Mouse (Mus musculus): Measurements from ENCODE around the gene Cep170. TPM values are rescaled to one million over a fixed set of nuclear protein-coding genes. Genes with fewer than 3 reads are reported as not detected.

Gene Cep170
- polyA plus RNA-seq, 1 experiment = 160 TPM

DNA sequence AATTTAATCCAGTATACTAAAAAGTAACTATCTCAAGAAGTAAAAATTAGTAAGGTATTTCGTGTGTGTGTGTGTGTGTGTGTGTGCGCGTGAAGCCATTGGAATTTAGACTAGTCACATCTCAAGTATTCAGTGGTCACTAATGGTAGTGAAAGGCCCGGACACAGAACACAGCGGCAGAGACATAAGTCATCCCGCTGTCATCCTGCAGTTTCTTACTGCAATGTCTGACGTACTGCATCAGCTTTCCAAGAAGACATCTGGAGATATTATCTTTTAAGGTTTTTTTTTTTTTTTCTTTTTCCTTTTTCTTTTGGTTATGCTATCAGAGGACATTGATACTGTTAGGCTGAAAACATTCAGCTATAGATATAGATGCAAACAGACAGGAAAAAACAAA is 24.5 kb downstream of the Cep170 start:
- TF ChIP-seq POLR2A (IDR thresholded peaks at IDR 0.05; ENCODE audit: insufficient read depth, low read depth, low read length) (no peak), CTCF (IDR thresholded peaks at IDR 0.05; ENCODE audit: insufficient read depth, low read depth, low read length) (no peak)
- Histone ChIP-seq H3K27ac (ENCODE audit: insufficient read depth, low read depth, low read length) (no peak overlapping the region), H3K4me3 (ENCODE audit: insufficient read depth, low read depth, low read length) (no peak overlapping the region), H3K4me1 (ENCODE audit: control insufficient read depth, insufficient read depth, low read length) (peaks cover 2% of the 10 kb centered on the region)
- WGBS = 94% methylated on average over 7 of the region's 7 CpGs

DNA sequence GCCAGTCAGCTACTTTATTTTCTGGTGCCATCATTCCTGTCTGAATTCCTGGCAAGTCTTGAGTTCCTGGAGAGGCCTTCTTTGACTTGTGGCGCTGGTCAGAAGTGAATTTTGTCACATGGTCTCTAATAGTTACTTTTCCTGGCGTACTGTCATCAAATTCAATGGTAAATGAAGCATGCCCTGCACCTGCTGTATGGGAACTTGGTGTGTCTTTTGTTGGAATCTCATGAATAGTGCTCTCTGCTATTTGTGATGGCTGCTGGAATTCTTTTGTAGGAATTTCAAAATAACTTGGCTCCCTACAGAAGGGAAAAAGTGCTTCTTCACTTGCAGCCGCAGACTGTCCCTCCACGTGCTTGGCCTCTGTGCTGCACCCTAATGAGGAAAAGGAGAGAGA is 39.3 kb downstream of the Cep170 start:
- Histone ChIP-seq H3K4me1 (ENCODE audit: control insufficient read depth, insufficient read depth, low read length) (no peaks in the 10 kb centered on the region), H3K4me3 (ENCODE audit: insufficient read depth, low read depth, low read length) (no peak overlapping the region), H3K27ac (ENCODE audit: insufficient read depth, low read depth, low read length) (no peak overlapping the region)
- TF ChIP-seq CTCF (IDR thresholded peaks at IDR 0.05; ENCODE audit: insufficient read depth, low read depth, low read length) (no peak), POLR2A (IDR thresholded peaks at IDR 0.05; ENCODE audit: insufficient read depth, low read depth, low read length) (no peak)
- 49% methylated on average over 4 of the region's 4 CpGs for WGBS

DNA sequence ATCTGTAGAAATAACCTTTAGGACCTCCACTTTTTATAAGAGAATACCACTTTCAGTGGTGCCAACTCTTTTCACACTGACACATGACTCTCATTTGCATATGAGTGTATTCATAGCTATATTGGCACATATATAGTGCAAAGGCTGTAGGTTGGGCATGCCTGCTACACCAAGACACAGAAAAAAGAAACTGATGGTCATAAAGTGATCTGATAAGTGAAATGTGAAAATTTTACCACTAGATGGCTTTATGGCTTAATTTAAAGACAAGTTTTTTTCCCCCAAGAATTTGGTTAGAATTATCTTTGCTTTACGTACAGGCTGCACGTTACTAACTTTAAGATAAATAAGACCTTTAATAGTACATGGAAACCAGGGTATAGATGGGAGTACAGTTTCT is 51.6 kb downstream of the Cep170 start:
- no peak for TF ChIP-seq POLR2A (IDR thresholded peaks at IDR 0.05; ENCODE audit: insufficient read depth, low read depth, low read length)
- TF ChIP-seq CTCF (IDR thresholded peaks at IDR 0.05; ENCODE audit: insufficient read depth, low read depth, low read length) = no peak
- Histone ChIP-seq H3K4me1 (ENCODE audit: control insufficient read depth, insufficient read depth, low read length) (no peaks in the 10 kb centered on the region), H3K27ac (ENCODE audit: insufficient read depth, low read depth, low read length) (no peak overlapping the region), H3K4me3 (ENCODE audit: insufficient read depth, low read depth, low read length) (no peak overlapping the region)
- 60% methylated on average over 2 of the region's 2 CpGs for WGBS

DNA sequence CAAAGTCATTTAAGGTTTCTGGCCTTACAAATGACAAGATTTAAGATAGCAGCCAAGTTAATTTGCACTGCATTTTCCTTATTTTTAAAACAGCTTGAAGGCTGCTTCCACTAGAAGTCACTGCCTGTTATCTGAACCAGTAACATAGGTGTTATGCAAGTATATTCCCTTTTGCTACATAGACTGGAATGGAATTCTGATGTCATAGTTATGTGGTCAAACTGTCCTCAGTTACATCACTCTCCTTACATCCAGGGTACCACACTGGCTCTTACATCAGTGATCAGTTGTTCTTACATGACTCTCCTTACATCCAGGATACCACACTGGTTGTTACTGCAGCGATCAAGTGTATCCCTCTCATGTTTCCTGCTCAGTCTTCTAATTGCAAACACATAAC is 53.2 kb downstream of the Cep170 start:
- no peaks in the 10 kb centered on the region for H3K4me1 ChIP-seq (ENCODE audit: control insufficient read depth, insufficient read depth, low read length)

DNA sequence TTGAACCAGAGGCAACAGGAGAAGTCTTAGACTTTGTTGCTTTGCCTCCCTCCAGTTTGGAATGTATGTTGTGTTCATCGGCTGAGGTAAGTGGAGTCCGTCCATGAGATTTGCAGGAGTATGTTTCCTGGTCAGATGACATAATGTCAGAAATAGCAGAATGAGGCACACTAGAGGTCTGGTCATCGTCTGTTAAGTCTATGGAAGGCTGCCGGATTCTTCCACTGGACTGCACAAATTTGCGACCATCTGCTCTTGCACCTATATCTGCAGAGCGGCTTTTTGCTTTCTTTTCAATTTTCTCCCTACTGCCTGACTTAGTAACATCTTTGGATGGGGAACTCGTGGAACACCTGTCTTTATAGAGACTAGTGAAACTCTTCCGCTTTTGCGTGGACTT is 58.3 kb downstream of the Cep170 start:
- 89% methylated on average over 9 of the region's 9 CpGs for WGBS
- Histone ChIP-seq H3K27ac (ENCODE audit: insufficient read depth, low read depth, low read length) (no peak overlapping the region), H3K4me3 (ENCODE audit: insufficient read depth, low read depth, low read length) (no peak overlapping the region), H3K4me1 (ENCODE audit: control insufficient read depth, insufficient read depth, low read length) (peaks cover 5% of the 10 kb centered on the region)
- no peak for TF ChIP-seq POLR2A (IDR thresholded peaks at IDR 0.05; ENCODE audit: insufficient read depth, low read depth, low read length)
- no peak for TF ChIP-seq CTCF (IDR thresholded peaks at IDR 0.05; ENCODE audit: insufficient read depth, low read depth, low read length)

More for the DNA sequence above, 53.2 kb downstream of the Cep170 start:
- Histone ChIP-seq H3K4me3 (ENCODE audit: insufficient read depth, low read depth, low read length) (no peak overlapping the region), H3K27ac (ENCODE audit: insufficient read depth, low read depth, low read length) (no peak overlapping the region)
- WGBS = 95% methylated on average over 1 of the region's 1 CpGs
- TF ChIP-seq POLR2A (IDR thresholded peaks at IDR 0.05; ENCODE audit: insufficient read depth, low read depth, low read length) (no peak), CTCF (IDR thresholded peaks at IDR 0.05; ENCODE audit: insufficient read depth, low read depth, low read length) (no peak)

DNA sequence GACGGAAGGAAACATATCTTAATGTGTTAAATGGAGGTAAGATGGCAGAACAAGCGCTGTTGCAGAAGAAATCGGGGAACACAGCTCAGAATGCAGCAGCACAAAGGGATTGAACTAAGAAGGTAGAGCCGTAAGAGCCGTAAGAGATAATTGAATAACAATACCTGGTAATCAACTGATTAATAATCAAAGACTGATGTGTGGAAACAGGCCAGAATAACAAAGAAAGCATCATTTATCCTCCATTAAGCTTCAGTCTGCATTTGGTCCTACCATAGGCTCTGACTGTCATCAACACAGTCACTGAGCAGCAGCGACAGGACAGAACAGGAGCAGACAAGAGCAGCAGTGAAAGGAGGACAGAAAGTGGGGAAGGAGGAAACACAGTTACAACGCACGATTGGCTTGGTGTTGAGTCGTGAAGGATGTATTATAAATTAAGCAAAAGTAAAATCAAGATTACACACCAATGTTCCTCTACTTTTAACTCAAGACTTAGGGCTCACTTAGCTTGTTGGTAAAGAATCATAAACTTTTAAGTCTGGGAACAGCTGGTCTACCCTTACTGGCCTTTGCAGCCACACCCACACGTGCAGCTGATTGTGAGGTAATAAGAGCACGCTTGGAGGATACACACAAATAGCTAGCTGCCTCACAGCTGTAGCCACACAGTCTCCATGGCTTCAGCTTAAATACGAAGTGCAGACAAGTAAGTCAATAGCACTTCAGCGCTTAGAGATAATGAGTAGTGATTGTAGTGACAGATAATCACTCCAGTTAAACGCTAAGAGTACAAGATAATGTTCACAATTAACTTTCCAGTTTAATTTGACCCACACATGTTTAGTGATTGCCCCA is 59.8 kb downstream of the Cep170 start:
- Histone ChIP-seq H3K4me1 (ENCODE audit: control insufficient read depth, insufficient read depth, low read length) (peaks cover 5% of the 10 kb centered on the region), H3K27ac (ENCODE audit: insufficient read depth, low read depth, low read length) (no peak overlapping the region), H3K4me3 (ENCODE audit: insufficient read depth, low read depth, low read length) (no peak overlapping the region)
- 40% methylated on average over 14 of the region's 14 CpGs for WGBS
- TF ChIP-seq CTCF (IDR thresholded peaks at IDR 0.05; ENCODE audit: insufficient read depth, low read depth, low read length) = no peak
- no peak for TF ChIP-seq POLR2A (IDR thresholded peaks at IDR 0.05; ENCODE audit: insufficient read depth, low read depth, low read length)

DNA sequence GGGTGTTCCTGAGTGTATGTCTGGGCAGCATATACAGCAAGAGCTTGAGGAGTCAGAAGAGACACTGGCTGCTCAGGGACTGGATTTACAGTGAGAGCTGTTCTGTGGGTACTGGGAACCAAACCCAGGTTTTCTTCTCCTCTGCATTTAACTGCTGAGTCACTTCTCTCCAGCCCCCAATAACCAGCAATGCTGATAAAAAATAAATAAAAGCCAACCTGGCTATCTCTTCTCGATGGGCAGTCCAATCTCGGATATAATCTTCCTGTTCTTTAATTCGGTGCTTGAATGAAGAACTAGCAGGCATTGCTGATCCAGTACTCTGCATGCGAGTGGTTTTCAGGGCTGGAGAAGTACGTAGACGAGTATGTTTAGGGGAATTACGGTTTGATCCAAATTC is 64.2 kb downstream of the Cep170 start:
- WGBS = 91% methylated on average over 7 of the region's 7 CpGs
- Histone ChIP-seq H3K27ac (ENCODE audit: insufficient read depth, low read depth, low read length) (no peak overlapping the region), H3K4me1 (ENCODE audit: control insufficient read depth, insufficient read depth, low read length) (no peaks in the 10 kb centered on the region), H3K4me3 (ENCODE audit: insufficient read depth, low read depth, low read length) (no peak overlapping the region)
- TF ChIP-seq POLR2A (IDR thresholded peaks at IDR 0.05; ENCODE audit: insufficient read depth, low read depth, low read length) = no peak
- TF ChIP-seq CTCF (IDR thresholded peaks at IDR 0.05; ENCODE audit: insufficient read depth, low read depth, low read length) = no peak

DNA sequence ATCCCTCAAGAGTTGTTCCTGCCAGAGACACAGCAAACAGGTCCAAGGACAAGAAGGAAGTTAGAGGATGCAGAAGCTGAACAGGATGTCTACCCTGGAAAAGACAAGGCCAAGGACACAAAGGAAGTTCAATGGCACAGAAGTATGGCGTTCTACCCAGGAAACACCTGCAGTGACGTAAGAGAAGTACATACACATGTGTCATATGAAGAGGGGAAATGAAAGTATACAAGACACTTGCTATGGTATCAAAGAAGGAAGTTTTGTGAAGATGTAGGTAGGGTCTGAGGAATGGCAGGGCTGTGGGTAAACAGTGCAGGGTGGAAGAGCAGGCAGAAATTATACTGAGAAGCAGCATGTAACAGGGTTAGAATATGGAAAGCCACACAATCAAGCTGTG is 81.0 kb downstream of the Cep170 start:
- 93% methylated on average over 2 of the region's 2 CpGs for WGBS
- no peaks in the 10 kb centered on the region for H3K4me1 ChIP-seq (ENCODE audit: control insufficient read depth, insufficient read depth, low read length)
- no peak overlapping the region for H3K4me3 ChIP-seq (ENCODE audit: insufficient read depth, low read depth, low read length)
- TF ChIP-seq POLR2A (IDR thresholded peaks at IDR 0.05; ENCODE audit: insufficient read depth, low read depth, low read length) (no peak), CTCF (IDR thresholded peaks at IDR 0.05; ENCODE audit: insufficient read depth, low read depth, low read length) (no peak)
- H3K27ac ChIP-seq (ENCODE audit: insufficient read depth, low read depth, low read length) = no peak overlapping the region

DNA sequence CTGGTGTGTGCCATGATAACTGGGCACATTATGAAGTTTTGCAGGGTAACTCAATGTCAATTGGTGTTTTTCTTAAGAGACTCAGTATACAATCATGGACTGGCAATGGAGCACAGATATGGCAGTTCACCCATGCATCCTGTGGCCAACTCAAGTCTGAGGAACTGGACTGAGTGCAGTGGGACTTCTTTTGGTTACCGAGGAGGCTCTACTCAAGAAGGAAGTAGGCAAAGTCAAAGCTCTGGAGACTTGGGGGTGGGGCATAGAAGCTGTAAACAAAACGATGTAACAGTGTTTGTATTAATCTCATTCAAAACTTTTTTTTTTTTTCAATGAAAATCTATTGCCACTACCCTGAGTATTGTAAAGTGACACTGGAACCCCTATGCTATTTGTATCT is 83.3 kb downstream of the Cep170 start:
- Histone ChIP-seq H3K27ac (ENCODE audit: insufficient read depth, low read depth, low read length) (no peak overlapping the region), H3K4me3 (ENCODE audit: insufficient read depth, low read depth, low read length) (no peak overlapping the region)
- no peak for TF ChIP-seq POLR2A (IDR thresholded peaks at IDR 0.05; ENCODE audit: insufficient read depth, low read depth, low read length)
- no peak for TF ChIP-seq CTCF (IDR thresholded peaks at IDR 0.05; ENCODE audit: insufficient read depth, low read depth, low read length)

More for the DNA sequence above, 83.3 kb downstream of the Cep170 start:
- H3K4me1 ChIP-seq (ENCODE audit: control insufficient read depth, insufficient read depth, low read length) = no peaks in the 10 kb centered on the region
- WGBS = 75% methylated on average over 2 of the region's 2 CpGs

Data from olfactory bulb, adult 2 months (tissue).